Mouse (Mus musculus) heart, adult 2 months (tissue): Measurements from ENCODE around the gene Tnfrsf17. TPM values are rescaled to one million over a fixed set of nuclear protein-coding genes. Genes with fewer than 3 reads are reported as not detected.

ENCODE experiments used
- DNase-seq, 2 experiments: peaks; one replicate each; pipeline ENCODE4 v3.0.0; 2021
- H3K27ac ChIP-seq: fragments of 200-600 bp; 2 replicates; pipeline ENCODE4 v1.8.1; 2022
- H3K27me3 ChIP-seq: fragments of 200-500 bp; 2 replicates; pipeline ENCODE4 v1.6.1; 2012; ENCODE audit warnings: mild to moderate bottlenecking, low read length, inconsistent platforms, mixed read lengths; ENCODE audit not compliant: control insufficient read depth, insufficient read depth
- H3K36me3 ChIP-seq: fragments of 200-500 bp; 2 replicates; pipeline ENCODE4 v1.6.1; 2012; ENCODE audit warnings: low read length, inconsistent platforms; ENCODE audit not compliant: control insufficient read depth, insufficient read depth
- H3K4me1 ChIP-seq: fragments of 200-500 bp; 2 replicates; pipeline ENCODE4 v1.6.1; 2011; ENCODE audit warnings: low read length; ENCODE audit not compliant: control insufficient read depth, insufficient read depth
- H3K4me3 ChIP-seq: fragments of 200-600 bp; 2 replicates; pipeline ENCODE4 v1.8.1; 2022
- H3K79me2 ChIP-seq: fragments of 200-500 bp; replicated peaks from 2 replicates; pipeline ENCODE4 v1.6.1; 2012; ENCODE audit warnings: mild to moderate bottlenecking, inconsistent platforms, low read length, moderate library complexity, mixed read lengths; ENCODE audit not compliant: control insufficient read depth, insufficient read depth
- H3K9ac ChIP-seq: fragments of 200-500 bp; 2 replicates; pipeline ENCODE4 v1.6.1; 2012; ENCODE audit warnings: low read depth, mild to moderate bottlenecking, control low read depth, inconsistent platforms, low read length, mixed read lengths
- CTCF ChIP-seq: fragments of 200-600 bp; IDR thresholded peaks from 2 replicates; pipeline ENCODE4 v1.8.1; 2022; ENCODE audit warnings: antibody characterized with exemption, mild to moderate bottlenecking, moderate library complexity
- EP300 ChIP-seq: fragments of 200-500 bp; IDR thresholded peaks from 2 replicates; pipeline ENCODE4 v1.6.1; 2011; ENCODE audit warnings: low read depth, low read length, control low read depth; ENCODE audit not compliant: insufficient read depth
- POLR2A ChIP-seq: fragments of 200-500 bp; IDR thresholded peaks from 2 replicates; pipeline ENCODE4 v1.6.1; 2011; ENCODE audit warnings: mild to moderate bottlenecking, low read depth, low read length, control low read depth; ENCODE audit not compliant: insufficient read depth
- WGBS: fragments of 180-500 bp; shearing (Covaris S2); methylation state at CpG from one replicate; pipeline ENCODE4 v1.1.7; 2018; 5-methylcytosine and 5-hydroxymethylcytosine counted together
- intact Hi-C: fragments of 180-260 bp; cut with DNase I; formaldehyde crosslinking; loops from one replicate; pipeline ENCODE4 v1.15.1; 2025
- polyA plus RNA-seq: library from polyadenylated mRNA; depleted of rRNA; stranded (reverse); fragments of >200 nt; gene quantifications from 2 replicates; pipeline ENCODE4 v1.2.3, GENCODE M21; 2012
- total RNA-seq, 2 experiments: library from RNA; stranded (reverse); gene quantifications; 2 replicates each; pipeline ENCODE4 v1.2.3; 2021

Gene Tnfrsf17
- total and polyA plus RNA-seq, 3 experiments, result 0.41 TPM; not detected in 2

DNA sequence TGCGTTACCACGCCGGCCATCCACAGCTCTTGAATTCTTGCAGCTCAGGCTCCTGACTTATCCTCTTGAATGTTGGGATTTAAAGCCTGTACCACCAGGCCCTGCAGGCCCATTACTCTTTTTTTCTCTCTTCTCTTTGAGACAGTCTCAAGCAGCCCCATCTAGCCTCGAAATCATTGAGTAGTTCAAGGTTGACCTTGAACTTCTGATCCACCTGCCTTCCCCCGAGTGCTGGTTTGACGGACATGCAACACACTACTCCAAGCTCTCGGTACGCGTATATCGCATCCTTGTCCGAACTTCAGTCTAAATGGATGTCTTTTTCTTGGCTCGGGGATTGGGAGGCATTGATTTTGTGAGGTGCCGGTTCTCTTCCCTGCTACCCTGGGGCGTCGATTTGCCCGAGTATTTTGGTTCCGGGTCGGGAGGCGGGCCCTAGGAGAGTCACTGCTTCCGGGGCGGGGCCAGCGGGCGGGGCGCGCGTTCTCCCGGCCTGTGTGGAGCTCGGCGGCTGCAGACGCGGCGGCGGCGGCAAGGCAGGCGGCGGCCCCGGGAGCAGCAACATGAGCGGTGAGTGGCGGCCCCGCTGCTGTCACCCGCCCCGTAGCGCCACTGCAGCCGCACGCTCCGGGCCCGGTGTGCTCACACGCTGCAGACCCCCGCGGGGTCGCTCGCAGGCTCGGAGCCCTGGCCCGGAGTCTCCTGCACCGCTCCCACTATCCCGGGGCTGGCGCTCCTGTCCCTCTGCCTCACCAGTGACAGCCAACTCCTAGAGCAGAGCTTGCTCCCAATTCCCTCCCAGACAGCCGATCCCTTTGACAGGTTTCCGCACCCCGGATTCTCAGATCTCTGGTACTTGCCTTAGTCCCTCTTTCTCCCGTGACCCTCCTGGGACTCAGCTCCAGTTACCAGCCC, 9.1 kb downstream of the Tnfrsf17 start, which contains the start of gene Snx29:
Snx29 (plus strand) TSS at position 500 of the 915 bp plus-strand sequence.
- no peaks in the 10 kb centered on the region for H3K36me3 ChIP-seq
- H3K27me3 ChIP-seq, result no peaks in the 10 kb centered on the region
- WGBS, result 4% methylated on average over 61 of the region's 61 CpGs
- peak within 1 kb of the TSS; percentile 86 for H3K27ac ChIP-seq
- TF ChIP-seq POLR2A (peak; percentile 94), CTCF (peak; percentile 9; the same call in 1 of the 2 replicates), EP300 (0 out of 2 replicates have a peak, but pooled peaks have one; percentile 38)
- intact Hi-C loops, result loop anchor here (1.0 to 10.0 kb wide), 5 partner anchors 68 to 592 kb away; partner anchors contain the start of genes Gspt1, Rsl1d1 and Txndc11
- no peaks in the 10 kb centered on the region for H3K79me2 ChIP-seq
- peak; percentile 97 to 100 for DNase-seq
- H3K4me1 ChIP-seq, result 0 out of 2 replicates have a peak, but pooled peaks cover 1% of the 10 kb centered on the region
- peak within 1 kb of the TSS; percentile 85 for H3K4me3 ChIP-seq
- peak within 1 kb of the TSS; percentile 94 for H3K9ac ChIP-seq

DNA sequence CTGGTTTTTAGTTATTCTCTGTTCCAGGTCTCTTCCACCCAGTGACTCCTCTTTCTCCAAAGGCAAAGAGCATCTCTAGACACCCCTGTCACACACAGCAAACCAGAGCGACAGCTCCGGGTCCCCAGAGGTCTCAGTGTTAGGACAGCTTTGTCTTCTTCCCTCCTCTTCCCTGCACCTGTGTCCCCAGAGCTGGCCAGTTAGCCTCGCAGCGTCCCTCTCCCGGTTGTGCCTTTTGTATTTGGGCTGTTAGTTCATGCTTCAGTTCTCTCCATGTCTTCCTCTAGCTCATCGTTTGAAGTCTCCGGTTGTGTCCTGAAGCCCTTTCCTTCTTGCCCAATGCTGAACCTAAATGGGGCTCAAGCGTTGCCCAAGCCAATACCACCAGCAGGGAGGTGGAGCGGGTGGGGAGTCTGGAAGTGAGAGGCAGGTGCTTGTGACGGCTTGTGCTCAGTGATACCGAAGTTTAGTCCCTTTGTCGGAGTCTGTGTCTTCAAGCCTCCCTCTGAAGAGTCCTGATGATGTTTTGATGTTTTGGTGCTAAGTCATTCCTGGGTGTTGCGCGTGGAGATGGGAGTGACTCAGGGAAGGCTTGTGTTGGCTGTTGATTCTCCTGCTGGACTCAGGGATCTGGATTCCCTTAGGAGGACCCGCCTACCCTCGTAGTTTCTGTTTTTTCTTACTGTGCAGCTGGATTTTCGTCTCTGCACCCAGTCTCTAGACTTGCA, 9.9 kb downstream of the Tnfrsf17 start:
- Histone ChIP-seq H3K4me3 (peak overlapping the region; percentile 85), H3K36me3 (no peaks in the 10 kb centered on the region), H3K27me3 (no peaks in the 10 kb centered on the region), H3K79me2 (no peaks in the 10 kb centered on the region), H3K27ac (peak overlapping the region; percentile 86), H3K9ac (peak overlapping the region; percentile 94), H3K4me1 (0 out of 2 replicates have a peak, but pooled peaks cover 1% of the 10 kb centered on the region)
- DNase-seq, result peak; percentile 36 to 42
- intact Hi-C loops, result loop anchor here (2.0 to 10.0 kb wide), 4 partner anchors 94 to 591 kb away; partner anchors contain the start of genes Rsl1d1 and Txndc11
- TF ChIP-seq POLR2A (no peak), CTCF (no peak), EP300 (no peak)
- 3% methylated on average over 17 of the region's 17 CpGs for WGBS

GRCm38 (mm10) chr16:11330081-11330800, 16.6 kb downstream of the Tnfrsf17 start:
- WGBS, result 50% methylated on average over 3 of the region's 3 CpGs
- H3K4me3 ChIP-seq, result no peak overlapping the region
- TF ChIP-seq POLR2A, result no peak
- TF ChIP-seq EP300, result no peak
- no peak for TF ChIP-seq CTCF
- peaks cover 4% of the 10 kb centered on the region for H3K36me3 ChIP-seq
- DNase-seq, result no peak
- intact Hi-C loops, result no loop called here
- H3K27ac ChIP-seq, result no peak overlapping the region
- peaks cover 3% of the 10 kb centered on the region; the same call in 1 of the 2 replicates for H3K79me2 ChIP-seq
- H3K4me1 ChIP-seq, result peaks cover 5% of the 10 kb centered on the region; the same call in 1 of the 2 replicates
- H3K9ac ChIP-seq, result no peak overlapping the region
- no peaks in the 10 kb centered on the region for H3K27me3 ChIP-seq

GRCm38 (mm10) chr16:11331030-11331429, 17.4 kb downstream of the Tnfrsf17 start:
- Histone ChIP-seq H3K4me1 (peaks cover 5% of the 10 kb centered on the region; the same call in 1 of the 2 replicates), H3K79me2 (peaks cover 3% of the 10 kb centered on the region; the same call in 1 of the 2 replicates), H3K4me3 (no peak overlapping the region), H3K27ac (no peak overlapping the region), H3K27me3 (no peaks in the 10 kb centered on the region), H3K36me3 (peaks cover 4% of the 10 kb centered on the region), H3K9ac (no peak overlapping the region)
- WGBS, result 93% methylated on average over 1 of the region's 1 CpGs
- TF ChIP-seq POLR2A, result no peak
- no peak for TF ChIP-seq EP300
- no peak for TF ChIP-seq CTCF
- no peak for DNase-seq
- intact Hi-C loops, result no loop called here

DNA sequence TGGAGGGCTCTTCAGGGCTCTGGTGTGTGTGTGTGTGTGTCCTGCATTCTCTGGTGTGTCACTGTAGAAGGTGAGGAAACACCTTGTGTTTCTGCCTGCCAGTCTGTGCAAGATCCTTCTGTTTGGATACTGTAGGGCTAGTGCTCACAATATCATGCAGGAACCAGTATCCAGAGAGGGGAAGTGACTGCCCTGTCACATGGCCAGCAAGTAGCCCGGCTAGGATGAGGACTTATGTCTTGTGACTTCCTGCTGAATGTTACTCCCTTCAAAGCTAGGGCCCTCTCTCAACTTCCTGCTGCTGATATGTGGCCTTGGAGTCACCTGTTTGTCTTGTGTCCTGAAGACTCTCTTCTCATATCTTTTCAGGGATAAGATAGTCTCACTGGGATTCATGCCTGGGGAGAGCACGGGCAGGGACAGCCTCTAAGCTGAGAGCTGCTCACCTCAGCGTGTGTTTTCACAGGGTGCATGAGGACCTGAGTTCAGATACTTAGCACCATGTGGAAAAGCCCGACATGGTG, 29.7 kb downstream of the Tnfrsf17 start:
- DNase-seq, result peak; percentile 30 to 52
- H3K36me3 ChIP-seq, result no peaks in the 10 kb centered on the region
- no peak overlapping the region for H3K9ac ChIP-seq
- no peaks in the 10 kb centered on the region for H3K79me2 ChIP-seq
- intact Hi-C loops, result no loop called here
- 36% methylated on average over 4 of the region's 4 CpGs for whole genome bisulfite sequencing
- peaks cover 10% of the 10 kb centered on the region for H3K4me1 ChIP-seq
- H3K4me3 ChIP-seq, result no peak overlapping the region
- peak overlapping the region; percentile 6 for H3K27ac ChIP-seq
- no peaks in the 10 kb centered on the region for H3K27me3 ChIP-seq
- no peak for TF ChIP-seq POLR2A
- TF ChIP-seq CTCF, result no peak
- no peak for TF ChIP-seq EP300
